Mouse (Mus musculus) G1E (cell line): ENCODE data around the gene Myl7.

ENCODE experiments used
- CTCF ChIP-seq: IDR thresholded peaks from 2 replicates; pipeline ENCODE4 v1.5.1; 2012; ENCODE audit warnings: low read depth, low read length, inconsistent platforms, mixed read lengths
- GATA1 ChIP-seq: IDR thresholded peaks from 2 replicates; pipeline ENCODE4 v1.6.1; 2012; ENCODE audit warnings: borderline replicate concordance, low read length, inconsistent platforms, mixed read lengths
- POLR2AphosphoS5 ChIP-seq: IDR thresholded peaks from 2 replicates; pipeline ENCODE4 v1.6.1; 2012; ENCODE audit warnings: low read depth, low read length, inconsistent platforms; ENCODE audit not compliant: insufficient replicate concordance
- TAL1 ChIP-seq: conservative IDR thresholded peaks from 2 replicates; pipeline ENCODE4 v1.6.1; 2012; ENCODE audit warnings: low read depth, low read length, inconsistent platforms, mixed read lengths

DNA sequence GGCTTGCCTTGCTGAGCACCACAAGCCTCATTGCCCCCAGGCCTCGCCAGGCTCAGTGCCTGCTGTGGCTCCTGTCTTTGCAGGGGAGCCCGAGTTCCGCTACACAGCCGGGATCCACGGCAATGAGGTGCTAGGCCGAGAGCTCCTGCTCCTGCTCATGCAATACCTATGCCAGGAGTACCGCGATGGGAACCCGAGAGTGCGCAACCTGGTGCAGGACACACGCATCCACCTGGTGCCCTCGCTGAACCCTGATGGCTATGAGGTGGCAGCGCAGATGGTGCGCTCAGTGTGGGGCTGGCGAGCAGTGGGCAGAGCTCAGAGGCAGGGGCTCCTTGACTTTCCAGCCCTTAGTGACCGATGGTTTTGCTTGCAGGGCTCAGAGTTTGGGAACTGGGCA is 29.3 kb downstream of the Myl7 start:
- TF ChIP-seq TAL1: no peak
- TF ChIP-seq GATA1: no peak
- TF ChIP-seq CTCF: no peak
- TF ChIP-seq POLR2AphosphoS5: no peak
